Mouse (Mus musculus): ENCODE measurements around the gene Pramel4. TPM values are rescaled to one million over a fixed set of nuclear protein-coding genes. Genes with fewer than 3 reads are reported as not detected.
"Not testable (repeated sequence)": the region's sequence is repeated elsewhere in the genome, so short reads cannot be mapped to it uniquely, and the experiment has no call there.

The Pramel4 gene
- polyA plus RNA-seq (2015; fragmentation: Nextera tagmentation; extraction: Ambion mirVana): not detected in 2 replicates

GRCm38 (mm10) chr4:144058826-144059225 is at the start of gene Pramel4:
TSS of gene Pramel4 (plus strand) at chr4:144059126.
- H3K4me1 ChIP-seq; H3K9ac ChIP-seq; H3K27ac ChIP-seq; H3K4me3 ChIP-seq (replicated peaks); H3K4me2 ChIP-seq; H3K9me3 ChIP-seq; H3K27me3 ChIP-seq (replicated peaks); H3K36me3 ChIP-seq; ATAC-seq (ENCODE audit: insufficient read depth, low FRiP score, low read depth): not testable (repeated sequence)
- WGBS: 78% methylated on average over 3 of the region's 3 CpGs

- not testable (repeated sequence) for H3K4me1 ChIP-seq; H3K36me3 ChIP-seq; H3K9ac ChIP-seq; H3K9me3 ChIP-seq; H3K27ac ChIP-seq; H3K4me3 ChIP-seq (replicated peaks); H3K27me3 ChIP-seq (replicated peaks); ATAC-seq (ENCODE audit: insufficient read depth, low FRiP score, low read depth); H3K4me2 ChIP-seq
- 100% methylated on average over 1 of the region's 2 CpGs for WGBS
Measured at GRCm38 (mm10) chr4:144106174-144106573, 47.2 kb downstream of the Pramel4 start, which contains the start of gene Gm13102. TSS of gene Gm13102 (plus strand) at chr4:144106474.

Other genes starting within 250 kb of the Pramel4 start
- not detected in 2 replicates for gene Gm13084, start 243.0 kb upstream of the Pramel4 start, polyA plus RNA-seq (2015; fragmentation: Nextera tagmentation; extraction: Ambion mirVana)
- gene Gm13103, start 212.6 kb upstream of the Pramel4 start, polyA plus RNA-seq (2015; fragmentation: Nextera tagmentation; extraction: Ambion mirVana): not detected in 2 replicates
- gene Pramef6, start 158.7 kb upstream of the Pramel4 start, polyA plus RNA-seq (2015; fragmentation: Nextera tagmentation; extraction: Ambion mirVana): not detected in 2 replicates
- gene Pramef25, start 108.1 kb upstream of the Pramel4 start, polyA plus RNA-seq (2015; fragmentation: Nextera tagmentation; extraction: Ambion mirVana): not detected in 2 replicates
- not detected in 2 replicates for gene Gm13101, start 92.2 kb upstream of the Pramel4 start, polyA plus RNA-seq (2015; fragmentation: Nextera tagmentation; extraction: Ambion mirVana)
- not detected in 2 replicates for gene Pramef17, start 64.8 kb upstream of the Pramel4 start, polyA plus RNA-seq (2015; fragmentation: Nextera tagmentation; extraction: Ambion mirVana)
- not detected in 2 replicates for gene Gm13102, start 47.3 kb downstream of the Pramel4 start, polyA plus RNA-seq (2015; fragmentation: Nextera tagmentation; extraction: Ambion mirVana)
- gene Oog3, start 103.5 kb downstream of the Pramel4 start, polyA plus RNA-seq (2015; fragmentation: Nextera tagmentation; extraction: Ambion mirVana): not detected in 2 replicates
- not detected in 2 replicates for gene Oog2, start 131.6 kb downstream of the Pramel4 start, polyA plus RNA-seq (2015; fragmentation: Nextera tagmentation; extraction: Ambion mirVana)
- gene C87977, start 154.2 kb downstream of the Pramel4 start, polyA plus RNA-seq (2015; fragmentation: Nextera tagmentation; extraction: Ambion mirVana): not detected in 2 replicates
- not detected in 2 replicates for gene Pramel5, start 221.4 kb downstream of the Pramel4 start, polyA plus RNA-seq (2015; fragmentation: Nextera tagmentation; extraction: Ambion mirVana)

Measured in stomach, embryonic 15.5 days (tissue).